Mouse (Mus musculus) intestine, embryonic 16.5 days (tissue): ENCODE results near the gene Aifm2. TPM values are rescaled to one million over a fixed set of nuclear protein-coding genes. Genes with fewer than 3 reads are reported as not detected.

Experiments
- ATAC-seq: fragments of 200-750 bp; cut with Nextera tagmentation; 2 replicates; pipeline ENCODE4 v1.8.0; 2017; ENCODE audit warnings: moderate TSS enrichment, moderate library complexity
- H3K27ac ChIP-seq: fragments of 300-500 bp; sonication (generic); 2 replicates; pipeline ENCODE4 v1.5.1; 2014; ENCODE audit warnings: mild to moderate bottlenecking, low read length
- H3K27me3 ChIP-seq: fragments of 300-500 bp; sonication (generic); replicated peaks from 2 replicates; pipeline ENCODE4 v1.6.1; 2014; ENCODE audit warnings: low read length, control low read depth, mixed read lengths; ENCODE audit not compliant: control insufficient read depth, insufficient read depth
- H3K36me3 ChIP-seq: fragments of 300-500 bp; sonication (generic); 2 replicates; pipeline ENCODE4 v1.6.1; 2014; ENCODE audit warnings: low read length, control low read depth; ENCODE audit not compliant: control insufficient read depth, insufficient read depth
- H3K4me1 ChIP-seq: fragments of 300-500 bp; sonication (generic); 2 replicates; pipeline ENCODE4 v1.6.1; 2014; ENCODE audit warnings: low read length, control low read depth, mixed read lengths; ENCODE audit not compliant: control insufficient read depth, insufficient read depth
- H3K4me2 ChIP-seq: fragments of 300-500 bp; sonication (generic); 2 replicates; pipeline ENCODE4 v1.6.1; 2014; ENCODE audit warnings: low read depth, low read length, control low read depth
- H3K4me3 ChIP-seq: fragments of 300-500 bp; sonication (generic); 2 replicates; pipeline ENCODE4 v1.5.1; 2014; ENCODE audit warnings: mild to moderate bottlenecking, low read length
- H3K9ac ChIP-seq: fragments of 300-500 bp; sonication (generic); 2 replicates; pipeline ENCODE4 v1.6.1; 2014; ENCODE audit warnings: low read depth, low read length
- H3K9me3 ChIP-seq: fragments of 300-500 bp; sonication (generic); 2 replicates; pipeline ENCODE4 v1.6.1; 2016; ENCODE audit warnings: low read length, control low read depth; ENCODE audit not compliant: control insufficient read depth
- WGBS: fragments of 180-500 bp; shearing (Covaris S2); extraction: QIAGEN DNeasy Blood & Tissue Kit; methylation state at CpG from one replicate; pipeline ENCODE4 v1.1.7; 2014; 5-methylcytosine and 5-hydroxymethylcytosine counted together
- polyA plus RNA-seq: library from polyadenylated mRNA; unstranded; fragments of >200 nt; fragmentation: Nextera tagmentation; extraction: Ambion mirVana; gene quantifications from 2 replicates; pipeline ENCODE4 v1.2.1, GENCODE M21; 2015

Aifm2 gene
- polyA plus RNA-seq, 1 experiment from 2014 or later: 22.5 TPM

DNA sequence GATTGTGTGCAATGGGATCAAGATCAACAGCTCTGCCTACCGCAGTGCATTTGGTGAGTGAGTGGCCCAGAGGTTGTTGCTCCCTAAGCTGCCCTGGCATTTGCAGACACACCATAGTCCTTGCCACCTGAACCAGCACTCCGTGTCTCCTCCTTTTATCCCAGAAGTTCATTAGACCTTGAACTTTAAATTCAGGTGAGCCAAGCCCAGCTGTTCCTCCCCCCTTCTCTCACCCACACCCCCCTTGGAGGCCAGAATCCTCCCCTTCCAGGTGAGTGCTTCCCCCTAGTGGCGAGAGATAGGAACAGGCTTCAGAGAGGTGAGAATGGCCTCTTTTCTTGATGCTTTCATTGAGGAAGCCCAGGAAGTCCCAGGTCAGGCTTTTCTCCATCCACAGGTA is 19.3 kb downstream of the Aifm2 start:
- H3K9me3 ChIP-seq: peaks cover 5% of the 10 kb centered on the region; the same call in 1 of the 2 replicates
- H3K9ac ChIP-seq: no peak overlapping the region
- H3K4me1 ChIP-seq: no peaks in the 10 kb centered on the region; the same call in 1 of the 2 replicates
- H3K36me3 ChIP-seq: peaks cover 5% of the 10 kb centered on the region
- H3K27ac ChIP-seq: no peak overlapping the region
- H3K4me2 ChIP-seq: no peak overlapping the region
- no peak overlapping the region for H3K4me3 ChIP-seq
- WGBS: 41% methylated on average over 3 of the region's 3 CpGs
- H3K27me3 ChIP-seq: no peaks in the 10 kb centered on the region
- ATAC-seq: no peak

DNA sequence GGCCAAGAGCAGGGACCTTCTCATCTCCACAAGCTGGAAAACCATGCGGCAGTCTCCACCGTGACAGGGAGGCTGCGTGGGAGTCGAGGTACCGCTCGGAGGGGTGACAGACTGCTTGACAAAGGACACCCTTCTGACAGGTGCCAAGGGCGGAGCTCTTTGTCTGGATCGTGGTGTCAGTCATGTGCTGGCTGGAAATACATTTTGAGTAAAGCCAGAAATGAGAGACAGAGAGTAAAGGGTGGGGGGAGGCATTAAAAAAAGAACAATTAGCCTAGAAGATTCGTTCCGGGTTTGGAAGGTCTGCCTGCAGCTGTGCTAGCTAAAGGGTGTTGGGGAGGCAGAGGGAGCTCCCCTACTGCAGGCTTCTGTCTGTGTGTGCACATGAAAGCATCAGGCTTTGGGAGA is 21.6 kb downstream of the Aifm2 start:
- no peaks in the 10 kb centered on the region; the same call in 1 of the 2 replicates for H3K4me1 ChIP-seq
- H3K9me3 ChIP-seq: no peaks in the 10 kb centered on the region; the same call in 1 of the 2 replicates
- no peak for ATAC-seq
- no peaks in the 10 kb centered on the region for H3K27me3 ChIP-seq
- no peak overlapping the region for H3K4me2 ChIP-seq
- WGBS: 68% methylated on average over 10 of the region's 10 CpGs
- no peak overlapping the region for H3K9ac ChIP-seq
- H3K4me3 ChIP-seq: no peak overlapping the region
- H3K27ac ChIP-seq: no peak overlapping the region
- peaks cover 7% of the 10 kb centered on the region; the same call in 1 of the 2 replicates for H3K36me3 ChIP-seq

DNA sequence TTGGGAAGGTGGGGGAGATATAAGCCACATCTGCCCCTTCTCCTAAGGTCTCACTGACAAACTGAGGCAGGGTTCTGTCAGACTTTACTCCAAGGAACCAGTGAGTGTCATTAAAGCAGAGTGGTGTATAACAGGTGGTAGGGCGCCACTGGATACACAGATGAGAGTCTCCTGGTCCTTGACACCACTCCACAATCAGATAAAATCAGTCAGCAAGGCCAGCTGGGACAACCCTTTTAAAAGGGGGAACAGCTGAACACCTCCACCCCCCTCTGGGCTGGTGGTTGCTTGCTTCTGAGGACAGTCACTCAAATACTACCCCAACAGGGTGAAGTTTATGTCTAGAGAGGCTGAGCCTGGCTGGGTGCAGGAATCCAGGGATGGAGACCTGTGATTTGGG is 22.5 kb downstream of the Aifm2 start:
- H3K36me3 ChIP-seq: peaks cover 7% of the 10 kb centered on the region; the same call in 1 of the 2 replicates
- no peak for ATAC-seq
- H3K27ac ChIP-seq: no peak overlapping the region
- H3K4me2 ChIP-seq: no peak overlapping the region
- no peak overlapping the region for H3K9ac ChIP-seq
- no peaks in the 10 kb centered on the region for H3K27me3 ChIP-seq
- 81% methylated on average over 1 of the region's 1 CpGs for WGBS
- no peaks in the 10 kb centered on the region; the same call in 1 of the 2 replicates for H3K9me3 ChIP-seq
- H3K4me1 ChIP-seq: no peaks in the 10 kb centered on the region; the same call in 1 of the 2 replicates
- H3K4me3 ChIP-seq: no peak overlapping the region

DNA sequence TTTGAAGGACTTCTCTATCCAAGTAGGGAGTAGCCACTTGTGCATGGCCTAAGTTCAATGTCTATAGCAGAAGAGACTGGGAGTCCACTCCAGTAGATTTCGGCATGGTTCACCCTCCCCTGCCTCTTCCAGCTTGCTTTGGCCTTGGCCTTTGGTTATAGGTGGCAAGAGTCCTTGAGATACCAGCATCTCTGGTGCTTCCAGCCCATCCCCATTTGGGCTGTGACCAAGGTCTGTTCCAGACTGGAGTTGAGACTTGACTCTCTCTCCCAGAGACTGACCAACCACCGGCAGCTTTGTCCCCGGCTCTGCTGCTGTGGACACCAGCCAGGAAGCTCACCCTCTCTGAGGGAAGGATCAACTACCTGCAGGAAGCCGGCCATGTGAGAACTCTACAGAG is 23.1 kb downstream of the Aifm2 start:
- no peaks in the 10 kb centered on the region; the same call in 1 of the 2 replicates for H3K9me3 ChIP-seq
- H3K27me3 ChIP-seq: no peaks in the 10 kb centered on the region
- WGBS: 88% methylated on average over 4 of the region's 4 CpGs
- H3K27ac ChIP-seq: no peak overlapping the region
- ATAC-seq: no peak
- H3K9ac ChIP-seq: no peak overlapping the region
- no peak overlapping the region for H3K4me2 ChIP-seq
- peaks cover 7% of the 10 kb centered on the region; the same call in 1 of the 2 replicates for H3K36me3 ChIP-seq
- H3K4me3 ChIP-seq: no peak overlapping the region
- no peaks in the 10 kb centered on the region; the same call in 1 of the 2 replicates for H3K4me1 ChIP-seq

DNA sequence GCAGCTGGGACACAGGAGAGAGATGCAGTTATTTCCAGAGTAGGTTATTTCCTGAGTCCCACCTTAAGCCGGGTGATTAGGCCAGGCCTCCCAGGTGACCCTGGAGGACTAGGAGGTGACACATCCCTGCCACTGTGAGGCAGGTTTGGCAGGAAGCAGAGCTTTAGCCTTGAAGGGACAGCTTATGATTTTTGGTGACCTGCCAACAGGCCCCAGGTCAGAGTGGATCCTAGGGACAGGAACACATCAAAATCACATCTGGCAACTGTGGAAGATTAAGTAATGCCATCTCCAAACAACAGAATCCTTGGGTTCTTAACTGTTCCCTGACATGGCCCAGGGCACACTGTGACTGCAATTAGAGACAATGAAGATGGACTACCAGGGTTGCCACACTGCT is 26.2 kb downstream of the Aifm2 start:
- peaks cover 23% of the 10 kb centered on the region for H3K36me3 ChIP-seq
- H3K9ac ChIP-seq: no peak overlapping the region
- no peak overlapping the region for H3K4me3 ChIP-seq
- no peak overlapping the region for H3K27ac ChIP-seq
- no peaks in the 10 kb centered on the region for H3K4me1 ChIP-seq
- no peaks in the 10 kb centered on the region; the same call in 1 of the 2 replicates for H3K9me3 ChIP-seq
- H3K4me2 ChIP-seq: no peak overlapping the region
- no peak for ATAC-seq
- no peaks in the 10 kb centered on the region for H3K27me3 ChIP-seq
- 87% methylated on average over 1 of the region's 1 CpGs for WGBS

DNA sequence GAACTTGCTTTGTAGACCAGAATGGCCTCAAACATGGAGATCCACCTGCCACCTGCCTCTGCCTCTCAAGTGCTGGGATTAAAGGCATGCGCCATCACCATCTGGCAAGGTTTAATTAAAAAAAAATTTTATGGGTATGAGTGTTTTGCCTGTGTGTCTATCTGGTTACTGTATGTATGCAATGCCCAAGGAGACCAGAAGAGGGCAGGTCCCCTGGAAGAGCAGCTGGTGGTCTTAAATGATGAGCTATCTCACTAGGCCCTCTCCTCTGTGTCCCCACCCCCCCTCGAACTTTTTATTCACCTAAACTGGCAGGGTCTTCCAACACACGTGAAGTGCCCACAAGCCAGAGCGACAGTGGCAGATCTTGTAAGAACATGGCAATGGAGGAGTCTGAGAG is 26.8 kb downstream of the Aifm2 start:
- ATAC-seq: no peak
- H3K27ac ChIP-seq: no peak overlapping the region
- no peaks in the 10 kb centered on the region for H3K4me1 ChIP-seq
- WGBS: 80% methylated on average over 4 of the region's 4 CpGs
- H3K4me3 ChIP-seq: no peak overlapping the region
- H3K9ac ChIP-seq: no peak overlapping the region
- peaks cover 23% of the 10 kb centered on the region for H3K36me3 ChIP-seq
- no peaks in the 10 kb centered on the region; the same call in 1 of the 2 replicates for H3K9me3 ChIP-seq
- no peaks in the 10 kb centered on the region for H3K27me3 ChIP-seq
- H3K4me2 ChIP-seq: no peak overlapping the region

DNA sequence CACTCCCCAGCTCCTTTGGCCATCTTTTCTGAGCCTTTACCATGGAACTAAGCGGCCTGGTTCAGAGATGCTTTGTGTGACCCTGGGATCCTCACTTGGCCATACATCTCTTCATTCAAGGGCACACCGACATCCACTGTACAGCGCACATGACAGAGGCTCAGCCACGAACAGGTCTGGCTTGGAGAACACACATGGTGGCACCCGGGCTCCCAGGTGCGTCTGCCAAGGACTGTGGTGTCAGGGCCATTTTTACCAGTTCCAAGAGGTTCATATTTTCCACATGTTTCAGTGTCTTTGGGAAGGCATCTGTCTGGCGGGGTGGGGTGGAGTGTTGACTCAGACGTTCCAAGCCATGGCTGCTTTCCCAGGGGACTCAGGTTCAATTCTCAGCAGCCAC is 27.3 kb downstream of the Aifm2 start:
- H3K36me3 ChIP-seq: peaks cover 23% of the 10 kb centered on the region
- 95% methylated on average over 8 of the region's 8 CpGs for WGBS

DNA sequence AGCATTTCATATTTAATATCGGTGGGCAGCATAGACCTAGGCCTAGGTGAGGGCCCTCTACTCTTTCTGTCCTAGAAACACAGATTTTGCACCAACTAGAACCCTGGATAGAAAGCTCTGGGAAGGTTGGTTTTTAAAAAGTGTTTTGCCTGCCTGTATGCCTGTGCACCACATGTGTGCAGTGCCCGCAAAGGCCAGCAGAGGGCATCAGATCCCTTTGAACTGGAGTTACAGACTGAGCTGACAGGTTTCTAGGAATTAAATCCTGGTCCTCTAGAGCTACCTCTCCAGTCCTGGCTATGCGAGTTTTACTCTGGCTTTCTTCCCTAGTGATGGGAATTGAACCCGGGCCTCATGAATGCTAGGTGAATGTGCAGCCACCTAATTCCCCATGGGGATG is 30.1 kb downstream of the Aifm2 start:
- no peak overlapping the region for H3K27ac ChIP-seq
- H3K9ac ChIP-seq: no peak overlapping the region
- no peak for ATAC-seq
- no peaks in the 10 kb centered on the region for H3K27me3 ChIP-seq
- H3K4me1 ChIP-seq: no peaks in the 10 kb centered on the region
- H3K4me3 ChIP-seq: no peak overlapping the region
- H3K36me3 ChIP-seq: peaks cover 19% of the 10 kb centered on the region
- no peak overlapping the region for H3K4me2 ChIP-seq
- WGBS: 91% methylated on average over 4 of the region's 4 CpGs
- no peaks in the 10 kb centered on the region; the same call in 1 of the 2 replicates for H3K9me3 ChIP-seq

More for the DNA sequence above, 27.3 kb downstream of the Aifm2 start:
- Histone ChIP-seq H3K9me3 (no peaks in the 10 kb centered on the region; the same call in 1 of the 2 replicates), H3K27ac (no peak overlapping the region), H3K9ac (no peak overlapping the region), H3K4me1 (no peaks in the 10 kb centered on the region), H3K4me3 (no peak overlapping the region), H3K27me3 (no peaks in the 10 kb centered on the region), H3K4me2 (no peak overlapping the region)
- ATAC-seq: no peak

DNA sequence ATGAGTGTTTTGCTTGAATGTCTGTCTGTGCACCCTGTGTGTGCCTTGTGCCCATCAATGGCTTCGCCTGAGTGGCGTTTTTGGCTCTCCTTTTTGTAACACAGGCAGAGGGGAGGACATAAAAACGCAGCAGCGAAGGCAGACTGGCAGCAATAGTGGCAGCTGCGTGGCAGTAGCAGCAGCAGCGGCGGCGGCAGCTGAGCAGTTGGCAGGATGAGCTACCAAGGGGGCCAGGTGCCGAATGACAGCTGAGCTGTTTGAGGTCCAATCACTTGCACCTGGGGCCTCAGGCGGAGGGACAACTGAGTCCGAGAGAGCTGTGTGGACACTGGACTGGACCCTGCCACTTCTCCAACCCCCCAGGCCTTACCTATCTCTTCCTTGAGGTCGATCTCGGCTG is 32.2 kb downstream of the Aifm2 start:
- no peak for ATAC-seq
- Histone ChIP-seq H3K4me1 (no peaks in the 10 kb centered on the region), H3K27me3 (no peaks in the 10 kb centered on the region), H3K4me2 (no peak overlapping the region), H3K36me3 (peaks cover 16% of the 10 kb centered on the region), H3K27ac (no peak overlapping the region), H3K9ac (no peak overlapping the region), H3K9me3 (no peaks in the 10 kb centered on the region; the same call in 1 of the 2 replicates), H3K4me3 (no peak overlapping the region)
- WGBS: 93% methylated on average over 13 of the region's 13 CpGs

DNA sequence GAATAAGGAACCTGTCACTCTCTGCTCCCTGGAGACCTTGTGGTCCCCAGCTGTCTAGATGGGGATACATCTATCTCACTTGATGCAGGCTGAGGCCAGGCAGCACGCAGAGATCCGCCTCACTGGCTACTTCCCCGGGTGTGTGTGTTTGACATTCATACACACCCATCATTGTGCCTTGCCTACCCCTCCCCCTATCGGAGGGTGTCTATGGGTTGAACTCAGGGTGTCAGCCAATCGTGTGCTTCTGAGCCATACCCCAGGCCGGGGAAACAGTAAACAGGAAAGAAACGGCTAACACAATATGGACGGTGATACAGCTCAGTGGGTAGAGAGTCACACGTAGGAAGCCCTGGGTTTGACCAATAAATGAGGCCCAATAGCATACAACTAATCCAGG is 35.0 kb downstream of the Aifm2 start:
- Histone ChIP-seq H3K4me3 (no peak overlapping the region), H3K9me3 (no peaks in the 10 kb centered on the region), H3K27ac (no peak overlapping the region), H3K9ac (no peak overlapping the region), H3K36me3 (peaks cover 8% of the 10 kb centered on the region), H3K4me2 (no peak overlapping the region), H3K4me1 (no peaks in the 10 kb centered on the region), H3K27me3 (no peaks in the 10 kb centered on the region)
- no peak for ATAC-seq
- WGBS: 82% methylated on average over 9 of the region's 9 CpGs
